ENCODE assay signal across 14 mouse cellular contexts in genomic region chr7:98574271-98574670, GRCm38 (mm10).
A peak's percentile ranks its signal among the peaks of the same experiment; 100 is the strongest.
DNase-seq lines count a peak whose midpoint lies in the region; ATAC-seq and TF ChIP-seq lines count a peak whose summit lies in the region.
"Had no signal": no experiment of that assay in that cellular context is flagged by ENCODE, and none has a peak within 500 bp of the region (broad histone marks: within the 10 kb centered on the region; RNA-seq: fewer than 3 reads in every experiment).

No protein-coding gene starts in this region.

- no peak overlapping the region for H3K4me3 ChIP-seq in gastrocnemius, adult 2 months
- no peak overlapping the region for H3K4me3 ChIP-seq in kidney, embryonic 15.5 days (replicated peaks)
- no peak overlapping the region for H3K4me3 ChIP-seq in thymus, adult 2 months (ENCODE audit: control insufficient read depth, insufficient read depth, low read length)
- H3K4me3 ChIP-seq: erythroblast, embryonic 14.5 days; limb, embryonic 15.5 days; lung, embryonic 15.5 days; midbrain, embryonic 15.5 days had no signal

- no peak overlapping the region for H3K4me2 ChIP-seq in kidney, embryonic 15.5 days
- H3K4me2 ChIP-seq: limb, embryonic 15.5 days; lung, embryonic 15.5 days; midbrain, embryonic 15.5 days had no signal

- TF ChIP-seq CTCF in gastrocnemius, adult 2 months (IDR thresholded peaks at IDR 0.05) = no peak
- no peak for TF ChIP-seq CTCF in thymus, adult 2 months (IDR thresholded peaks at IDR 0.05; ENCODE audit: borderline replicate concordance, control insufficient read depth, extremely low read depth, insufficient read depth, low read length, poor library complexity)

- peak overlapping the region; percentile 63 for H3K27ac ChIP-seq in gastrocnemius, adult 2 months
- H3K27ac ChIP-seq in kidney, embryonic 15.5 days = peak overlapping the region; percentile 97
- no peak overlapping the region for H3K27ac ChIP-seq in thymus, adult 2 months (ENCODE audit: control insufficient read depth, insufficient read depth, low read length)
- H3K27ac ChIP-seq: limb, embryonic 15.5 days; midbrain, embryonic 15.5 days had no signal

- H3K9ac ChIP-seq in kidney, embryonic 15.5 days = no peak overlapping the region
- H3K9ac ChIP-seq: limb, embryonic 15.5 days; lung, embryonic 15.5 days; midbrain, embryonic 15.5 days had no signal

- no peak for DNase-seq in gastrocnemius, adult 2 months
- DNase-seq in gastrocnemius, postnatal 4 days (ENCODE audit: low spot score in 2 of 2) = no peak
- no peak for DNase-seq in kidney, postnatal 36 days
- DNase-seq in thymus, postnatal 0 days (ENCODE audit: low spot score) = peak; percentile 72
- DNase-seq in thymus, adult 2 months = no peak
- peak; percentile 65 for DNase-seq in thymus, postnatal 4 days
- DNase-seq in adrenal gland, postnatal 36 days = no peak
- DNase-seq: cerebellum, adult 11-12 months had no signal

- no peak for TF ChIP-seq POLR2A in thymus, adult 2 months (IDR thresholded peaks at IDR 0.05; ENCODE audit: control insufficient read depth, extremely low read depth, insufficient read depth, low read length, poor library complexity)

- H3K4me1 ChIP-seq in kidney, embryonic 15.5 days = peaks cover 41% of the 10 kb centered on the region
- peaks cover 54% of the 10 kb centered on the region for H3K4me1 ChIP-seq in thymus, adult 2 months (replicated peaks; ENCODE audit: control insufficient read depth, insufficient read depth, low read length)
- H3K4me1 ChIP-seq: midbrain, embryonic 15.5 days had no signal

- intact Hi-C loops in gastrocnemius, adult 2 months (cut with DNase I) = no loop called here

- no peaks in the 10 kb centered on the region for H3K27me3 ChIP-seq in kidney, embryonic 15.5 days
- H3K27me3 ChIP-seq in thymus, adult 2 months (ENCODE audit: control insufficient read depth, insufficient read depth, low read length) = no peaks in the 10 kb centered on the region
- H3K27me3 ChIP-seq: limb, embryonic 15.5 days; lung, embryonic 15.5 days; midbrain, embryonic 15.5 days had no signal

- no peak for ATAC-seq in kidney, embryonic 15.5 days (replicated peaks; ENCODE audit: low FRiP score)
- ATAC-seq: hindbrain, embryonic 16.5 days; midbrain, embryonic 15.5 days had no signal

- 92% methylated on average over 7 of the region's 7 CpGs for WGBS in kidney, embryonic 15.5 days
- 44% methylated on average over 7 of the region's 7 CpGs for WGBS in thymus, adult 2 months

- H3K9me3 ChIP-seq in kidney, embryonic 15.5 days (replicated peaks) = no peaks in the 10 kb centered on the region
- H3K9me3 ChIP-seq: limb, embryonic 15.5 days; lung, embryonic 15.5 days; midbrain, embryonic 15.5 days had no signal

- H3K36me3 ChIP-seq in kidney, embryonic 15.5 days = no peaks in the 10 kb centered on the region
- H3K36me3 ChIP-seq in thymus, adult 2 months (ENCODE audit: control insufficient read depth, insufficient read depth, low read length) = no peaks in the 10 kb centered on the region
- H3K36me3 ChIP-seq: limb, embryonic 15.5 days; lung, embryonic 15.5 days; midbrain, embryonic 15.5 days had no signal

Comparison
In these comparisons a context has a peak if more than half of its experiments do, and no peak if none do; other contexts are left out.
1. DNase-seq: peak in thymus, postnatal 0 days (single experiment) and thymus, postnatal 4 days (single experiment); none in gastrocnemius, adult 2 months (single experiment), gastrocnemius, postnatal 4 days (0 of 2), kidney, postnatal 36 days (0 of 2), thymus, adult 2 months (single experiment) and adrenal gland, postnatal 36 days (0 of 2).